Mouse (Mus musculus): ENCODE measurements around the gene Lmf1. TPM values are rescaled to one million over a fixed set of nuclear protein-coding genes. Genes with fewer than 3 reads are reported as not detected.
A peak's percentile ranks its signal among the peaks of the same experiment; 100 is the strongest.

The Lmf1 gene
- total RNA-seq, 2 experiments from 2014 or later, result 22.2 to 23.4 TPM

- intact Hi-C loops (cut with DNase I), result no loop called here
- no peak for DNase-seq (ENCODE audit: extremely low spot score in 1 of 2, low spot score in 2 of 2)
Observed at GRCm38 (mm10) chr17:25625282-25625681, 46.4 kb downstream of the Lmf1 start.

- intact Hi-C loops (cut with DNase I), result no loop called here
- DNase-seq (ENCODE audit: extremely low spot score in 1 of 2, low spot score in 2 of 2), result no peak
Observed at GRCm38 (mm10) chr17:25626196-25627043, 47.5 kb downstream of the Lmf1 start.

DNA sequence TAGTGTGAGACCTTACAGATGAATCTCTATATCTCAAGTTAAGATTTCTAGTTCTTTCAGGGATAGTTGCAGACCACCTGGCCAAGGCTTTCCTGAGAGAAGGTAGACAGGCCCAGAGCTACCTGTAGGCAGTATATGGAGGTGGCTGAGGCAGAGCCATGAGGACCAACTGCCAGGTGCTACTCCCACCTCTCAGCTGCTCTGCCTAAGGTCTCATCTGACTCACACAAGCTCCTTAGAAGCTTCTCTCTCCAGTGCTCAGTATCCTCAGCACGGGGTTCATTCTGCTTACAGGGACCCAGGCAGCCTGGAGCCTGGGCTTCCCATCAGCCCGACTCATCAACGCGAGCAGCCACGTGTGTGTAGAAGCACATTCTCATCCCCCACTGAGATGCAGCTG, 51.4 kb downstream of the Lmf1 start:
- no peak for DNase-seq (ENCODE audit: extremely low spot score in 1 of 2, low spot score in 2 of 2)

DNA sequence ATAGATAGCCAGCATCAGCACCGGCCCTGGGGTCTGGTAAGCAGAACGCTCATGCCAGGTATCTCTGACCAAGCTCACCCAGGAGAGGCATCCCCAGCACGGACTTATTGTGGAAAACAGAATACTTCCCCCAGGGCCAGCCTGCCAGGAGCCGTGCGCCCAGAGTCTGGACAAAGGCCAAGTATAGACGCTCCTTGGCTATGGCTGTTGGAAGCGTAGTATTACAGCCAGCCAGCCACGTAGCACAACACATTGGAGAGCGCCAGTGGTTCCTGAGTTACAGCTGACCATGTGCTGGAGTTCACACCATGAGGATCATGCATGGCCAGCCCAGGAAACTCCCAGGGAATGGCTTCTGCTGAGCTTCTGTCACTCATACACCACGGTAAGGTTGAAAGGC, 55.2 kb downstream of the Lmf1 start:
- intact Hi-C loops (cut with DNase I), result no loop called here
- DNase-seq (ENCODE audit: extremely low spot score in 1 of 2, low spot score in 2 of 2), result no peak

More for the DNA sequence above, 51.4 kb downstream of the Lmf1 start:
- intact Hi-C loops (cut with DNase I), result no loop called here

- DNase-seq (ENCODE audit: extremely low spot score in 1 of 2, low spot score in 2 of 2), result no peak
- intact Hi-C loops (cut with DNase I), result no loop called here
Observed at GRCm38 (mm10) chr17:25635387-25635786, 56.5 kb downstream of the Lmf1 start.

GRCm38 (mm10) chr17:25635806-25636205, 56.9 kb downstream of the Lmf1 start:
- no peak for DNase-seq (ENCODE audit: extremely low spot score in 1 of 2, low spot score in 2 of 2)
- intact Hi-C loops (cut with DNase I), result no loop called here

DNA sequence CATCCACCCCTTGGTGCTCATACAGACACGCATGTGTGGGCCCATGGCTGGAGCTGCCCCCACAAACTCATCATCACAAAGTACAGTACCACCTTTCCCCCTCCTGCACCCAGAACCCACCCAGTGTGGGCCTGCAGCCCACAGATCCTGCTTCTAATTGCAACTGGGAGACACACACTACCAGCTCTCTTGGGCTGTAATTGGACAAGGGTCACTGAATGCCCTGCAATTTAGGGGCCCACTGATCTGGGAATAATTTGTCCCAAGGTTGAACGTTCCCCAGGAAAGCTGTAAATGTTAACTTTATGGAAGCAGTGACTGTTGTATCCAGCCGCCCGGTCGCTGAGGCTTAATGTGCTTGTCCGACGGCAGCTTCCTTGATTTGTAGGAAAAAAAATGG, 59.1 kb downstream of the Lmf1 start:
- no peak for DNase-seq (ENCODE audit: extremely low spot score in 1 of 2, low spot score in 2 of 2)
- intact Hi-C loops (cut with DNase I), result no loop called here

DNA sequence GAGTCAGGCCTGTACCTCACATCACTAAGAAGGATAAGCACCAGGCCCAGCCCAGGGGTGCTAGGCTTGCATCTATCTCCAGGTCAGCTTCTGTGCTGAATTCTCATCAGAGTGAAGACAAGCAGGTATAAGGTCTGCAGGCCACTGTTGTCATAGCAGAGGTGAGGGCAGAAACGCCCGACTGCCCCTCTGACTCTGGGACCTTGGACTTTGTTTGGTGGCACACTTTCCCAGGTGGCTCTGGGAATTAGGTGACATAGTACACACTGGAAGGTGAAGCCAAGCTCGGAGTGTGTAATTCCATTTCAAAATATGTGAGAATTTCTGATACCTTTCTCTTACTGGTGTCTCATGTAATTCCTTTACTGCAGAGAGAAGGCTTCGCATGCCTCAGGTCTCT, 59.6 kb downstream of the Lmf1 start:
- no peak for DNase-seq (ENCODE audit: extremely low spot score in 1 of 2, low spot score in 2 of 2)

DNA sequence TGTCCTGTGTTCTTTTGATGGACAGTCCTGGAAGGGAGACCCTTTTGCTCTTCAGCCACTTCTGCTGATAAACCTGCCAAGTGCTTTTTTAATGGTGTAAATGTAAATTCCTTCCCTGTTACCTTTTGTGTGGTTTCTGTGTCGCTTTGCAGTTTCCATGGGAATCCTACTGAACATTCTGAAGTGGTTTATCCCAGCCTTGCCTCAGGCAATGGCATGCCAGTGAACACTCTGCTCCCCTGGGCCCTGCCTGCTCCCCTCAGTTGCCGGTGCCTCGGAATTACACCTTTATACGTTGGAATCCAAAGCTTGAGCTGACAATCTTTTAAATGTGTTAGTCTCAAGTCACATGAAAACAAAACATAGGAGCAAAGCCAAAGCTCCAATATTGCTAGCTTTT, 62.1 kb downstream of the Lmf1 start:
- intact Hi-C loops (cut with DNase I), result no loop called here
- no peak for DNase-seq (ENCODE audit: extremely low spot score in 1 of 2, low spot score in 2 of 2)

More for the DNA sequence above, 59.6 kb downstream of the Lmf1 start:
- intact Hi-C loops (cut with DNase I), result no loop called here

- no peak for DNase-seq (ENCODE audit: extremely low spot score in 1 of 2, low spot score in 2 of 2)
- intact Hi-C loops (cut with DNase I), result no loop called here
Observed at GRCm38 (mm10) chr17:25642032-25642431, 63.1 kb downstream of the Lmf1 start.

DNA sequence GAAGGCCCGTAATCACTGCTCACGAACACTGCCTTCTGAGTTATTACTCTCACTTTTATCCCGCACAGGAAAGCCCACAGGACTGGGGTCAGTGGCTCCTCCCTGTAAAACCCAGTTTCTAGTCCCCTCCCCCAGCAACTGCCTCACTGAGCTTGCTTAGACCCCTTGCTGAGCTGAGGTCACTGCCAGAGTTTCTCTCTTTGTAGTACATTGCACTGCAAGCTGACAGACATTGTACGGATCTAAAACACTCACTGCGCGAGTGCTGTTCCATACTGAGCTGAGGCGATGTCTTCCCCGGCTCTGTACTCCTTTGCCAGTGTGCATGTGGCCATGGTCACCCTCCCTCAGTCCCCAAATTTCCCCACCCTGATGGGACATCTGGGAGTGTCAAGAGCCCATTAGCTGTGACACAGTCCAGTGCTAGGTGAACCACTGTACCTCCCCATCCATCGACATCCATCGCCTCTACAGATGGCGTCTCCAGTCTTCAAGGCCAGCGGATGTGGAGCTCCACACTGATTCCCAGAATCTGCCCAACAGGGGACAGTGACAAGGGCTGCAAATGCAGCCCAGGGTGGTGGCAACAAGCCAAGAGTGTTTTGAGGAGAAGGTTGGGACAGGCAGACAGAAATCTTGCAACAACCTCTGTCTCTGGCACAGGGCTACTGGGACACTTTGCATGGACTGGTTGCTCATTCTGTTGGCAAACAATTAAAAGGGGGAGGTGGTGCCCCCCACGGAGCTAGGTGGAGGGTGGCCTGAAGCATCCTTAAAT, 64.8 kb downstream of the Lmf1 start:
- intact Hi-C loops (cut with DNase I), result no loop called here
- DNase-seq (ENCODE audit: extremely low spot score in 1 of 2, low spot score in 2 of 2), result peak in 1 of 2 experiments; percentile 63

GRCm38 (mm10) chr17:25644761-25645160, 65.9 kb downstream of the Lmf1 start:
- intact Hi-C loops (cut with DNase I), result no loop called here
- DNase-seq (ENCODE audit: extremely low spot score in 1 of 2, low spot score in 2 of 2), result no peak

DNA sequence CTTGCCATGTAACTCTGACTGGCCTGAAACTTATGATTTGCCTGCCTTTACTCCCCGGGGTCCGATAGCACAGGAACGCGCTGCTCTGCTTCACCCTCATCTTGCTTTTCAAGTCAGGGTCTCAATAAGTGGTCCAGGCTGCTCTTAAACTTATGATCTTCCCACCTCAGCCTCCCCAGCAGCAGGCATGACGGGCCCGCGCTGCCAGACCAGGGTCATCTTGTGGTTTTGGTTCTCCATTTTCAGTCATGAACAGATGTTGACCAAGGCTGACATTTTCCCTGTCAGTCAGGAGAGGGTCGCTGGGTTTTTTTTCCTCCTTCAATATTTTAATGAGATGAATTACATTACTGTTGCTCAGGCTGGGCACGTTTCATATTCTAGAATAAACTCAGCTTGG, 66.8 kb downstream of the Lmf1 start:
- intact Hi-C loops (cut with DNase I), result no loop called here
- no peak for DNase-seq (ENCODE audit: extremely low spot score in 1 of 2, low spot score in 2 of 2)

GRCm38 (mm10) chr17:25647901-25648300, 69.0 kb downstream of the Lmf1 start:
- intact Hi-C loops (cut with DNase I), result no loop called here
- peak in 1 of 2 experiments; percentile 69 for DNase-seq (ENCODE audit: extremely low spot score in 1 of 2, low spot score in 2 of 2)

DNA sequence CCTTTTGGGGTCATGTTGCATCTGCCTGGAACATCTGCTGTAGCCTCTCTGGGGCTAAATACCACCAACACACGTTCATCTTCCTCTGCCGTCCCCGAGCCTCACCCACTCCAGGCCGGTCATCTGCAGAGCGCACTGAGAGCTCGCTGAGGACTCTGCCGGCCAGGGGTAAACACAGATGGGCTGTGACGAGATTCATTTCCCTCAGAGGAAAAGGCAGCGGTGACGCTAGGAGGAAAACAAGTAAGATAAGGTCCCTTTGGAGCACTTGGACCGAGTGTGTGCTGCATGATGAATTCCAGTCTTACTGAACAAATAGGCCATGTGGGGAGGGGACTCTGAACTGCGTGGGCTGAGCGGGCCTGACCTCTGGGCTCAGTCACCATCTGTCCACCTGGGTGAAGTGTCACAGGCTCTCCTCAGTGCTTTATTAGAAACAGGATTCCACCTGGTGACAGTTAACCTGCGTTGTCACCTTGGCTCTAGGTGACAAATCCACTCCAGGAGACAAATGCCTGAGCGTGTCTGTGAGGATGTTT, 69.9 kb downstream of the Lmf1 start:
- DNase-seq (ENCODE audit: extremely low spot score in 1 of 2, low spot score in 2 of 2), result no peak
- intact Hi-C loops (cut with DNase I), result no loop called here

GRCm38 (mm10) chr17:25650726-25651125, 71.8 kb downstream of the Lmf1 start:
- intact Hi-C loops (cut with DNase I), result no loop called here

DNA sequence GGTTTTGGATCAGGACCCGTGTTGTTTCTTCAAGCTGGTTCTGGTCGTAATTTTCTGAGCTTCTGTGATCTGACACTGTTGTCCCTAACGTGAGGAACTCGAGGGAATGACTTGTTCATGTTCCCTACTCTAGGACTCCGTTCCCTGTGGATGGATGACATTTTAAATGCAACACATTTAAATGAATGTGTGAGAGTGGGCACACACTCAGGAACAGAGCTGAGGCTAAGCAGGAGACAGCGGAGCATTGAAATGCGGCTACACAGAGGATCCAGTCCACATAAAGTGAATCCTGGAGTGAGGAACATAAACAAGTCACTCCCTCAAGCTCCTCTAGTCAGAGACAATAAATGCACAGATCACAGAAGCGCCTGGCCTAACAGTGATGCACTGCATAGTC, 73.4 kb downstream of the Lmf1 start:
- intact Hi-C loops (cut with DNase I), result no loop called here
- DNase-seq (ENCODE audit: extremely low spot score in 1 of 2, low spot score in 2 of 2), result no peak

More at GRCm38 (mm10) chr17:25650726-25651125, 71.8 kb downstream of the Lmf1 start:
- no peak for DNase-seq (ENCODE audit: extremely low spot score in 1 of 2, low spot score in 2 of 2)

GRCm38 (mm10) chr17:25656142-25656825, 77.4 kb downstream of the Lmf1 start:
- no peak for DNase-seq (ENCODE audit: extremely low spot score in 1 of 2, low spot score in 2 of 2)
- intact Hi-C loops (cut with DNase I), result no loop called here

- DNase-seq (ENCODE audit: extremely low spot score in 1 of 2, low spot score in 2 of 2), result no peak
- intact Hi-C loops (cut with DNase I), result no loop called here
Observed at GRCm38 (mm10) chr17:25656826-25657189, 77.9 kb downstream of the Lmf1 start.

Measured in left cerebral cortex, postnatal 10 days (tissue).